Mouse (Mus musculus) heart, embryonic 16.5 days (tissue): ENCODE measurements around the gene Txnip. TPM values are rescaled to one million over a fixed set of nuclear protein-coding genes. Genes with fewer than 3 reads are reported as not detected.

Experiments
- ATAC-seq: fragments of 200-750 bp; cut with Nextera tagmentation; replicated peaks from 2 replicates; pipeline ENCODE4 v1.8.0; 2017; ENCODE audit warnings: moderate number of reproducible peaks; ENCODE audit not compliant: insufficient read depth, low FRiP score; ENCODE audit errors: extremely low read depth
- H3K27ac ChIP-seq: fragments of 300-500 bp; sonication (generic); 2 replicates; pipeline ENCODE4 v1.5.1; 2014; ENCODE audit warnings: mild to moderate bottlenecking, low read length, control low read depth, moderate library complexity
- H3K27me3 ChIP-seq: fragments of 300-500 bp; sonication (generic); 2 replicates; pipeline ENCODE4 v1.6.1; 2014; ENCODE audit warnings: low read length, mixed read lengths; ENCODE audit not compliant: control insufficient read depth, insufficient read depth
- H3K36me3 ChIP-seq: fragments of 300-500 bp; sonication (generic); 2 replicates; pipeline ENCODE4 v1.6.1; 2014; ENCODE audit not compliant: control insufficient read depth, insufficient read depth
- H3K4me1 ChIP-seq: fragments of 300-500 bp; sonication (generic); 2 replicates; pipeline ENCODE4 v1.6.1; 2014; ENCODE audit warnings: low read length, mixed read lengths; ENCODE audit not compliant: control insufficient read depth, insufficient read depth
- H3K4me2 ChIP-seq: fragments of 300-500 bp; sonication (generic); 2 replicates; pipeline ENCODE4 v1.6.1; 2014; ENCODE audit warnings: low read depth, mild to moderate bottlenecking, control low read depth, low read length
- H3K4me3 ChIP-seq: fragments of 300-500 bp; sonication (generic); 2 replicates; pipeline ENCODE4 v1.5.1; 2014; ENCODE audit warnings: mild to moderate bottlenecking, control low read depth, low read length
- H3K9ac ChIP-seq: fragments of 300-500 bp; sonication (generic); 2 replicates; pipeline ENCODE4 v1.6.1; 2014; ENCODE audit warnings: low read length, control low read depth
- H3K9me3 ChIP-seq: fragments of 300-500 bp; sonication (generic); replicated peaks from 2 replicates; pipeline ENCODE4 v1.6.1; 2016; ENCODE audit warnings: low read length; ENCODE audit not compliant: control insufficient read depth
- WGBS: fragments of 180-500 bp; shearing (Covaris S2); extraction: QIAGEN DNeasy Blood & Tissue Kit; methylation state at CpG from one replicate; pipeline ENCODE4 v1.1.7; 2014; 5-methylcytosine and 5-hydroxymethylcytosine counted together
- polyA plus RNA-seq: library from polyadenylated mRNA; unstranded; fragments of >200 nt; fragmentation: Nextera tagmentation; extraction: Ambion mirVana; gene quantifications from 2 replicates; pipeline ENCODE4 v1.2.1, GENCODE M21; 2015

Txnip gene
- polyA plus RNA-seq, 1 experiment from 2014 or later, result 226 TPM

DNA sequence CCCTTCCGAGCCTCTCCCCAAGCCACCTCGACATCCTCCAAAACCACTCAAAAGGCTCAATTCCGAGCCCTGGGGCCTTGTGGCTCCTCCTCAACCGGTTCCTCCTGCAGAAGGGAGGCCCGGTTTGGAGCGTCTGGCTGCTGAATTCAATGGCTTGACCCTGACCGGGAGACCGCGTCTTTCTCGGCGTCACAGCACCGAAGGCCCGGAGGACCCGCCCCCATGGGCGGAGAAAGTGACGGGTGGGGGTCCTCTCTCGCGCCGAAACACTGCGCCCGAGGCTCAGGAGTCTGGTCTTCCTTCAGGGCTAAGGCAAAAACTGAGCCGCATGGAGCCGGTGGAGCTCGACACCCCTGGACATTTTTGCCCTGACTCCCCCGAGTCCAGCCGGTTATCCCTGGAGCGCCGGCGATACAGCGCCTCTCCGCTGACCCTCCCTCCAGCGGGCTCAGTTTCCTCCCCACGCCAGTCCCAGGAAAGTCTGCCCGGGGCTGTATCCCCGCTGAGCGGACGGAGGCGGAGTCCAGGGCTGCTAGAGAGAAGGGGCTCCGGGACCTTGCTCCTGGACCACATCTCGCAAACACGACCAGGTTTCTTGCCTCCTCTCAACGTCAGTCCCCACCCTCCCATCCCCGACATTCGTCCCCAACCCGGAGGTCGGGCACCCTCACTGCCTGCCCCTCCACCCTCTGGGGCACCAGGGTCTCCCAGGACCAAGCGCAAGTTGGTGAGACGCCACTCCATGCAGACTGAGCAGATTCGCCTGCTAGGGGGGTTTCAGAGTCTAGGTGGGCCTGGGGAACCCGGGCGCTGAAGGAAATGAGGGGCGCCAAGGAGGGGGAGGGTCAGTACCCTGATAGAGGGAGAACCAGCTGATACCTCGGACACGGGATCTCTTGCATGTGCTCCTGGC, 40.7 kb downstream of the Txnip start:
- no peak for ATAC-seq
- no peaks in the 10 kb centered on the region for H3K9me3 ChIP-seq
- peaks cover 2% of the 10 kb centered on the region; the same call in 1 of the 2 replicates for H3K27me3 ChIP-seq
- peak overlapping the region; percentile 85 for H3K4me2 ChIP-seq
- peak overlapping the region; percentile 69 for H3K4me3 ChIP-seq
- H3K9ac ChIP-seq, result peak overlapping the region; percentile 81
- H3K36me3 ChIP-seq, result no peaks in the 10 kb centered on the region
- H3K27ac ChIP-seq, result peak overlapping the region; percentile 61
- H3K4me1 ChIP-seq, result peaks cover 41% of the 10 kb centered on the region
- WGBS, result 6% methylated on average over 54 of the region's 54 CpGs

DNA sequence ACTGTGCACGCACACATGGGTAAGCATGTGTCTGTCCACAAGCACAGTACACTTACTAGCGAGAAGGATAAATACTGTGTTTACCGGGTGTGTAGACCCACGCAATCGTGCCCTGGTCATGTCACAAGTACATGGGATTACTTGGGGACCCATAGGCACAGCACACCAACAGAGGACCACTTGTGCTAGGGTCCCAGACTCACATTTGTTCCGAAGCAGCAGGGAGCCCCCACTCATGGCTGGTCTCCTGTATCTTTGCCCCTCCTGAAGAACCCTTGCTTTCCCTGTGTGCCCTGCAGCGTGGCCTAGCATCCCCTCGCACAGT, 41.3 kb downstream of the Txnip start:
- Histone ChIP-seq H3K27me3 (peaks cover 2% of the 10 kb centered on the region; the same call in 1 of the 2 replicates), H3K4me3 (no peak overlapping the region), H3K36me3 (peaks cover 4% of the 10 kb centered on the region), H3K4me2 (peak overlapping the region; percentile 85), H3K9ac (peak overlapping the region; percentile 81; the same call in 1 of the 2 replicates), H3K4me1 (peaks cover 46% of the 10 kb centered on the region), H3K9me3 (no peaks in the 10 kb centered on the region), H3K27ac (0 out of 2 replicates have a peak overlapping the region, but pooled peaks have one; percentile 22)
- ATAC-seq, result no peak
- WGBS, result 70% methylated on average over 8 of the region's 8 CpGs

DNA sequence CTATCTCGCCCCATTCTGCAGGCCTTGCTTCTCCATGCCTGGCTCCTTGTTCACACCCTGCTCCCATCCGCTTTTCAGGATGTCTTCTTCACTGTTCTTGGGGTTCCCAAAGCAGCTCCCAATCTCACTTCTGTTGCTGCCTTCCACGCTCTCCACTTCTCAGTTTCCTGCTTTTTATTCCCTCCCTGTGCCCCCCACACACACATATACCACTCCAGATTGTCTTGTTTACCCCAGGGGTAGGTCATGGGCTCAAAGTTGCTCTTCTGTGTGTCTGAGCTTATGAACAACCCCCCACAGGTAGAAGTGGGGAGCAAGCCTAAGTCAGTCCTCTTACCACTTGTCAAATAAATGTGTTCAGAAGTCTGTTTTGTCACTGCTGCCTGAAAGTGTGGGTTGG, 41.7 kb downstream of the Txnip start:
- Histone ChIP-seq H3K4me2 (no peak overlapping the region), H3K27ac (no peak overlapping the region), H3K4me3 (no peak overlapping the region), H3K36me3 (peaks cover 5% of the 10 kb centered on the region), H3K27me3 (peaks cover 2% of the 10 kb centered on the region; the same call in 1 of the 2 replicates), H3K9me3 (no peaks in the 10 kb centered on the region), H3K9ac (no peak overlapping the region), H3K4me1 (peaks cover 48% of the 10 kb centered on the region)
- WGBS, result 80% methylated on average over 3 of the region's 3 CpGs
- no peak for ATAC-seq

DNA sequence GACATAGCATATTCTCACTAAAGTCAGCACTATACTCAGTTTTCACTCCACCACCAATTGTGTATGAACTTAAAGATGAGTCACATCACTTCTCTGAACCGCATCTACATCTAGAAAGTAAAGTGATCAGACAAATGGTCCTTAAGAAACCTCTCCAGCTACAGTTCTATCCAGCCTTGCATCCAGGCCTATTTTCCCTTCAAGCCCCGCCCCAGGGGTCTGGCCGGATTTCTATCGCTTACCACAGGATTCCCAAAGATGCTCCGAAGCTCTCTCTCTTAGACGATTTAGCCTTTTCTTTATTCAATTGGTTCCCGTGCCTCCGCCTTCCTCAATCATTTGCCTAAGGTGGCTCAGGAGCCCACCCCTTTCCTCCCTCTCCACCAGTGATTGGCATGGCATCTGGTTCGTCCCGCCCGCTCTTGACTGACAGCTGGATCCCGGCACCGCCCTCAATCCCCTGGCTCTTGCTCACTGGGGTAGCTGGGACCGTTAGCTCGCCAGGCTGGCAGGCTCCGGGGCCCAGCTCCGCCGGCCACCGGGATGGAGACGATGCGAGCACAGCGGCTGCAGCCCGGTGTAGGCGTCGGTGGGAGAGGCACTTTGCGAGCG, 43.0 kb downstream of the Txnip start, which contains the start of gene Lix1l:
Gene Lix1l, plus strand, starts transcription at position 511 of the 612 bp plus-strand sequence.
- H3K9me3 ChIP-seq, result no peaks in the 10 kb centered on the region
- no peaks in the 10 kb centered on the region; the same call in 1 of the 2 replicates for H3K27me3 ChIP-seq
- peak within 1 kb of the TSS; percentile 62 for H3K4me3 ChIP-seq
- peak; percentile 92 for ATAC-seq
- WGBS, result 1% methylated on average over 27 of the region's 27 CpGs
- peaks cover 50% of the 10 kb centered on the region for H3K4me1 ChIP-seq
- peak within 1 kb of the TSS; percentile 81 for H3K4me2 ChIP-seq
- peak within 1 kb of the TSS; percentile 79 for H3K9ac ChIP-seq
- peak within 1 kb of the TSS; percentile 92 for H3K27ac ChIP-seq
- H3K36me3 ChIP-seq, result peaks cover 5% of the 10 kb centered on the region

DNA sequence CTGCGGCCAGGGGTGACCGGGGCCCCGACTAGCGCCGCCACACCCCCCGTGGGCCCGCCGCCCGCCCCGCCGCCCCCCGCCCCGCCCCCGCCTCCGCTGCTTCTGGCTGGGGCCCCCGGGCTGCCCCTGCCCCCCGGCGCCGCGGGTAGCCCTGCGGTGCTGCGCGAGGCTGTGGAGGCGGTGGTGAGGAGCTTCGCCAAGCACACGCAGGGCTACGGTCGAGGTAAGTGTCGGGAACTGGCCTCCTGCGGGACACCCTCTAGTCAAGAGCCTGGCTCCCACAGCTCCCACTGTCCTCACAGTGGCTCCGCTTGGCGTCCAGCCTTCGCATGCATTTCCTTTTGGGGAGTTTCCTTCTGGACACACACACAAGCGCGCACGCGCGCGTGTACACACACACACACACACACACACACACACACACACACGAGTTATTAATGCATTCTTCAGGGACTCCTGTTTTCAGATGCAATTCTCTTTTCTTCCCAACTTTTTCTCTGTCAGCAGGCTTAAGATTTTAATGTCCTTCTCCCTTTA, 43.6 kb downstream of the Txnip start:
- Histone ChIP-seq H3K4me3 (peak overlapping the region; percentile 62), H3K27ac (peak overlapping the region; percentile 92), H3K4me1 (peaks cover 44% of the 10 kb centered on the region), H3K9me3 (no peaks in the 10 kb centered on the region), H3K36me3 (peaks cover 5% of the 10 kb centered on the region), H3K27me3 (no peaks in the 10 kb centered on the region), H3K9ac (peak overlapping the region; percentile 79), H3K4me2 (peak overlapping the region; percentile 81)
- ATAC-seq, result peak; percentile 72
- WGBS, result 1% methylated on average over 26 of the region's 40 CpGs

DNA sequence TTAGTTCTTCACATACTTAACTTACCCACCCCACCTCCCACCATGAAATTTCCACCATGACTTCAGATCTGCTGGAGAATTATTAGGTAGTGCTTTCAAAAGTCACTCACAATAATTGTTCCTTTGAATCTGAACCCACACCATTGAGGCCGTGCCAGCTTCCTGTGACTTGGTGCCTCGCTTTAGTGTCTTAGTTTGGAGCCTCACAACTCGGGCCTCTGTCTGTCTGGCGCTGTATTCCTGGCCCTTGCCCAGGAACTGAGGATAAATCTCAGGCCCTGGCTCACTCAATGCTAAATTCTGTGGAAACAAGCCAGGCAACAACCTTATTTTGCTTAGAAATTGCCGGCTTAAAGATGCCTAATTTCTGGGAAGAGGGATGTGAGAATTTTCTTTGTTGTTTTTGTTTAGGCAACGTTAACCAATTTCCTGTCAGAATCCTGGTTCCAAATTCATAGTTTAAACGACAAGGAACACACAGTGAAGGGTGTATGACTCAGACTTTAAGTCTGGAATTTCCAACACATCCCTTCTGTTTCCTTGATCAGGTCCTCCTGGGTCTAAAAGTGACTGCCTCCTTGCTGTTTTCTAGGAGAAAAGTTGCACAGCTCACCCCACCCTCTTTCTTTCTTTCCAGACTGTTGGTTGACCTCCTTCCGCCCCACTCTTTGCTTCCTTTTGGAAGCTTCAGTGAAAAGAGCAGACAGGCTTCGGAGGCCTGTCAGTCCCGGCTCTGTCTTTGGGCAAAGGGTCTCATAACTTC, 44.4 kb downstream of the Txnip start:
- H3K27ac ChIP-seq, result peak overlapping the region; percentile 92
- peak overlapping the region; percentile 81 for H3K4me2 ChIP-seq
- no peaks in the 10 kb centered on the region for H3K9me3 ChIP-seq
- 28% methylated on average over 10 of the region's 10 CpGs for WGBS
- H3K27me3 ChIP-seq, result no peaks in the 10 kb centered on the region
- H3K36me3 ChIP-seq, result peaks cover 5% of the 10 kb centered on the region
- H3K4me3 ChIP-seq, result peak overlapping the region; percentile 62
- ATAC-seq, result no peak
- peaks cover 39% of the 10 kb centered on the region for H3K4me1 ChIP-seq
- peak overlapping the region; percentile 79 for H3K9ac ChIP-seq

DNA sequence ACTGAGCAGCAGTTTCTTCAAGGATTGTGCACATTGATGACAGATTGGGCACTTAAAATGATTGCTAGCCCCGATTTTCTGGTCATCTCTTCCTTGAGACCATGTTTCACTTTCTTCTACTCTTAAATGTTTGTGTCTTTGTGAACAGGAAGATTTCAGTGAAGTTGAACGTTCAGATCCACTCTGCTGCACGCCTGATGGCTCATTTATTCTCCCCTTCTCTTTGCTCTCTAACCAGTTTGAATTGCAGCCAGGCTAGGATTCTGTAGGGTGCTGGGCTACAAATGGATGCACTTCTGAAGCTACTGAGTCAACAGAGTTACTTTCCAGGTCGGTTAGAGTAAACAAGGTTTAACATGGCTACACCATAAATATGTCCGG, 44.9 kb downstream of the Txnip start:
- peak overlapping the region; percentile 81 for H3K4me2 ChIP-seq
- peak overlapping the region; percentile 79 for H3K9ac ChIP-seq
- no peaks in the 10 kb centered on the region for H3K27me3 ChIP-seq
- no peaks in the 10 kb centered on the region for H3K9me3 ChIP-seq
- 40% methylated on average over 5 of the region's 5 CpGs for WGBS
- H3K4me3 ChIP-seq, result peak overlapping the region; percentile 62
- H3K36me3 ChIP-seq, result peaks cover 5% of the 10 kb centered on the region
- ATAC-seq, result no peak
- H3K27ac ChIP-seq, result peak overlapping the region; percentile 92
- peaks cover 41% of the 10 kb centered on the region for H3K4me1 ChIP-seq

DNA sequence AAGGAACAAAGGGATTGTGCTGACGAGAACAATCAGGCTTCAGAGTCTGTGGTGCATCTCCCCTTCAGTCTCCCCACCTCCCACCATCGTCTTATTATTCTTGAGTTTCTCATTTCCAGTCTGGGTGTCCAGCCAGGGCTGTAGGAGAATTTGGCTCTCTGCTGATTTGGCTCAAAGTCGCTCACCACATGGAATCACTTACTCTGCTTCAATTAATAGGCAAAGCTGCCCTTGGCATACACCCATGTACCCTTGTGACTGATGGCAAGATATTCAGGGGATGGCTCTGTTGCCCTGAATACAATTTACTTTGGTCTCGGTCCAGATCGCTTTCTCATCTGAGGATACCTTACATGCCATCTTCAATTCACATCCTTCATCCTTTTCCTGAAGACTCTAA, 45.6 kb downstream of the Txnip start:
- peaks cover 5% of the 10 kb centered on the region for H3K36me3 ChIP-seq
- H3K27ac ChIP-seq, result peak overlapping the region; percentile 92
- peak overlapping the region; percentile 81 for H3K4me2 ChIP-seq
- peak overlapping the region; percentile 62; the same call in 1 of the 2 replicates for H3K4me3 ChIP-seq
- H3K27me3 ChIP-seq, result no peaks in the 10 kb centered on the region
- peaks cover 41% of the 10 kb centered on the region for H3K4me1 ChIP-seq
- WGBS, result 62% methylated on average over 5 of the region's 5 CpGs
- H3K9ac ChIP-seq, result peak overlapping the region; percentile 79; the same call in 1 of the 2 replicates
- no peak for ATAC-seq
- no peaks in the 10 kb centered on the region for H3K9me3 ChIP-seq
